Mouse (Mus musculus): ENCODE results near the gene Zfp383. TPM values are rescaled to one million over a fixed set of nuclear protein-coding genes. Genes with fewer than 3 reads are reported as not detected.
A peak's percentile ranks its signal among the peaks of the same experiment; 100 is the strongest.
"Not testable (repeated sequence)": the region's sequence is repeated elsewhere in the genome, so short reads cannot be mapped to it uniquely, and the experiment has no call there.

The Zfp383 gene
- total RNA-seq, 1 experiment from 2014 or later = 4.7 TPM

DNA sequence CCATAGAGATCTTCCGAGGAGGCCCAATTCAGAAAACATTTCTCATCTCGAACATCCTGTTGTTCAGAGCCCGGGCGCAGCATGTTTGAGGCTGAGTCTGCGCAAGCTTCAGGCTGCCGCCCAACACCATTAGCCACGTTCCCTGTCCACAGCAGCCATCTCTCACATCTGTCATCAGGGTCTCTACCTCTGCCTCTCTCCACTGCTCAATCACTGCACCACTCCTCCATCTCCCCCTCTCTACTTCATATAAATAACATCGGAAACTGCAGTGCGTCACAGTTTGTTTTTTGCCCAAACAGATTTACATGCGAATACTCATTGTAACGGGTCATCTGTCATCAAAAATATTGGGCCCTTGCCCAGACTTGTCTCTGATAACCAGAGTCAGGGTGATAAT is 33.0 kb downstream of the Zfp383 start:
- DNase-seq = no peak

DNA sequence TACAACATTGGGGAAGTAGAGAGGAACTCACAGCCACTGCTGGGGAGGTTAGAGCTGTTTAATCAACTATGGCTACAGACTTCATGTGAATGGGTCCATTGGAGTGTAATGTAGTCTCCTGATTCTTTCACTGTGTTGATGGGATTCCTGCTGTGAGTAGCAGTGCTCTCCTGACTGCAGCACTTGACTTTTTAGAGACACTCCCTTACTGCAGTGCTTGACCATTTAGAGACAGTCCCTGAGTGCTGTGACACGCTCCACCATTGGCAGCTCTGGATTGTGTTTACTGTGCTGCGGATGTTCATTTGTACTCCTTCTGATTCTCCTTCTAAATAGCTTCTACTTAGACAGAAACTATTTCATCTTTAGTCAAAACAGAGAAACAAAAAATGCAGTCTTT is 34.7 kb downstream of the Zfp383 start:
- DNase-seq = no peak

- no peak for DNase-seq
Measured at GRCm38 (mm10) chr7:29943720-29944119, 35.7 kb downstream of the Zfp383 start.

GRCm38 (mm10) chr7:29944201-29944600 is 36.2 kb downstream of the Zfp383 start:
- DNase-seq = no peak

GRCm38 (mm10) chr7:29953086-29953485 is 45.1 kb downstream of the Zfp383 start:
- DNase-seq = no peak

GRCm38 (mm10) chr7:29953513-29954401 is 45.7 kb downstream of the Zfp383 start, which contains the start of gene Zfp74:
Zfp74 (minus strand) TSS chr7:29954089.
- DNase-seq = peak; percentile 89

- DNase-seq = peak; percentile 67
Measured at GRCm38 (mm10) chr7:29954731-29955130, 46.7 kb downstream of the Zfp383 start.

GRCm38 (mm10) chr7:29956257-29956656 is 48.2 kb downstream of the Zfp383 start:
- DNase-seq = no peak

GRCm38 (mm10) chr7:29958125-29958724 is 50.2 kb downstream of the Zfp383 start:
- DNase-seq = no peak

DNA sequence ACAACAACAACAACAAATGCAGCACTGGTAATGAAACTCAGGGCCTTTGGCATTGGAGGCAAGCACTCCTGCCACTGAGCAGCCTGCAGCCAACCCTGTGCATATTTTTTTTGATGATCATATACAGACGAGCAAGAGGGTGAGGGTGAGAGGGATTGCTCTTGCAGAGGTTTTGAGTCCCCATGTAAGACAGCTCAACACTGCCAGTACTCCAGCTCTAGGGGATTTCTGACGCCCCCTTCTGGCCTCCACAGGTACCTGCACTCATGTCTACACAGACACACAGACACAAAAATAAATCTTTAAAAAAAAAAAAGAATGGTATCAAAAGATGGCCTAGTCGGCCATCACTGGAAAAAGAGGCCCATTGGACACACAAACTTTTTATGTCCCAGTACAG is 51.0 kb downstream of the Zfp383 start:
- DNase-seq = no peak

GRCm38 (mm10) chr7:29965115-29965810 is 57.2 kb downstream of the Zfp383 start:
- not testable (repeated sequence) for DNase-seq

Small RNA genes lying within 50 kb of the gene (microRNA-seq; reads per million reads assigned to microRNA genes)
- 1.1 to 2.1 reads per million in 2 experiments for gene Mir7668

Other genes starting within 250 kb of the Zfp383 start
- not detected in 2 replicates for gene Catsperg2, start 181.2 kb upstream of the Zfp383 start, total RNA-seq (2021)
- 14.6 and 15.4 TPM in 2 replicates for gene Zfp84, start 139.7 kb upstream of the Zfp383 start, total RNA-seq (2021)
- gene Zfp30, start 124.2 kb upstream of the Zfp383 start, total RNA-seq (2021) = 3.6 and 4.1 TPM in 2 replicates
- 13.3 and 14.1 TPM in 2 replicates for gene Zfp790, start 92.1 kb upstream of the Zfp383 start, total RNA-seq (2021)
- gene Zfp940, start 54.6 kb upstream of the Zfp383 start, total RNA-seq (2021) = 1.1 and 3.3 TPM in 2 replicates
- 4.3 TPM in 2 replicates for gene Zfp420, start 48.2 kb upstream of the Zfp383 start, total RNA-seq (2021)
- gene Zfp27, start 1.7 kb upstream of the Zfp383 start, total RNA-seq (2021) = 11.9 and 12.2 TPM in 2 replicates
- 10.1 and 12.4 TPM in 2 replicates for gene Zfp74, start 45.9 kb downstream of the Zfp383 start, total RNA-seq (2021)
- gene Zfp568, start 75.7 kb downstream of the Zfp383 start, total RNA-seq (2021) = 15.2 and 16.4 TPM in 2 replicates
- 2.0 and 3.7 TPM in 2 replicates for gene Zfp14, start 143.2 kb downstream of the Zfp383 start, total RNA-seq (2021)
- gene Zfp82, start 164.7 kb downstream of the Zfp383 start, total RNA-seq (2021) = 2.7 TPM in 1 of 2 replicates, not detected in the other
- 0.45 and 1.4 TPM in 2 replicates for gene Gm26920, start 182.2 kb downstream of the Zfp383 start, total RNA-seq (2021)
- 1.6 and 2.5 TPM in 2 replicates for gene Zfp566, start 182.3 kb downstream of the Zfp383 start, total RNA-seq (2021)
- gene Zfp260, start 186.6 kb downstream of the Zfp383 start, total RNA-seq (2021) = 36.9 and 45.6 TPM in 2 replicates
- 3.9 and 5.7 TPM in 2 replicates for gene Zfp382, start 213.7 kb downstream of the Zfp383 start, total RNA-seq (2021)